Mouse (Mus musculus): ENCODE measurements around the gene Dhx9.
"Not testable (repeated sequence)": the region's sequence is repeated elsewhere in the genome, so short reads cannot be mapped to it uniquely, and the experiment has no call there.

DNA sequence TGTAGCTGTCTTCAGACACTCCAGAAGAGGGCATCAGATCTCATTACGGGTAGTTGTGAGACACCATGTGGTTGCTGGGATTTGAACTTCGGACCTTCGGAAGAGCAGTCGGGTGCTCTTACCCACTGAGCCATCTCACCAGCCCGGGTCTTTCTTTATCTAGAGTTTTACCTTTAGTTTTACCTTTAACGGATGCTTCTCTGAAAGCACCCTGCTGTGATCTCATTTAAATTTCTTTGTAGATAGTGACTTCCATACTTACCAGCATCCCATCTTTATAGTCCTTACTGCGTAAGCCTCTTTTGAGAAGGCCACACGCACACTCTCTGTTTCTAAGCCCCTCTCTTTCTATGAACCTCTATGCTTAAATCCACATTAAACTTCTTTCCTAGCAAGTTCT, 22.1 kb upstream of the Dhx9 start:
- TF ChIP-seq CTCF (conservative IDR thresholded peaks at IDR 0.05; ENCODE audit: insufficient read depth, insufficient read length, low read depth, low read length); POLR2A (IDR thresholded peaks at IDR 0.05; ENCODE audit: low read depth, low read length): not testable (repeated sequence)

Measured in kidney, adult 2 months (tissue).